Mouse (Mus musculus) ovary, postnatal 14 days (tissue): ENCODE data around the gene Mta1.

Experiments used
- DNase-seq: peaks from one replicate; pipeline ENCODE4 v3.0.0; 2022; ENCODE audit warnings: low spot score

The Mta1 gene

DNA sequence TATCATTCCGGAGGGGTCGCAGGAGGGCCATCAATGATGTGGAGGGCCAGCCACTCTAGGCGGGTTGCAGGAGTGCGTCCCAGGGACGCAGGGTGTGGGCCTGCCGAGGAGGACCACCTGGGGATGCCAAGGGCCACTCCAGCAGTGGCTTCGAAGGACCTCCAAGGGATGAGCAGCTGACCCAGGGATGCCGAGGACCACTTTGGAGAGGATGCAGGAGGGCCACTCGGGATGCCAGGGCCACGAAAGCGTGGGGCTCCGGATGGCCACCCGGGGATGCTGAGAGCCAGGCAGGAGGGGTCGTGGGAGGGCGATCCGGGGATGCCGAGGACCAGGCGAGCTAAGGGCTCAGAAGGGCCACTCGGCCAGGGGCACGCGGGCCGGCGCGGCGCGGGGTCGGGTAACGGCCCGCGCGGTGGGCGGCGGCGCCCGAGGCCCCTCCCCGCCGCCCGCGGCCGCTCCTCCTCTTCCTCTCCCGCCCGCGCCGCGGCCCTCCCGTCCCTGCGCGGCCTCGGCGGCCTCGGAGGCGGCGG lies at the start of gene Mta1:
Mta1 (plus strand) TSS at position 530 of the 533 bp plus-strand sequence.
- DNase-seq: peak; percentile 31

DNA sequence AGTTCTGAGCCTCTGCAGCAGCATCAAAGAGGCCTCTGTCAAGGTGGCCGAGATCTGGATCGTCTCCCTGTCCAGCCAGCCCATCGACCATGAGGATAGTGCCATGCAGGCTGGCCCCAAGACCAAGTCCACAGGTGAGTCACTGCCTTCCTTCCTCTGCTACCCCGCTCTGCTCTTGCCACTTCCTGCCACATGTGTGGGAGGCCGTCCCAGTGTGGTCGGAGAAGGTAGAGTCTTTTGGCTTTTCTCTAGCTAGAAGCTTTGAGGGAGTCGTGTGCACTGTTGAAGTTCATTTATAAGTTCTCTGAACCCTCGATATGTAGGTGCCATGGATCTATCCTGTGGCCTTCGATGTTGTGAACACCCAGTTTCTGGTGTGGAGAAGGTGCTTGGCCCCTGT lies 48.2 kb upstream of the Mta1 start:
- no peak for DNase-seq

GRCm38 (mm10) chr12:113050671-113051070 lies 47.4 kb upstream of the Mta1 start:
- DNase-seq: no peak

- DNase-seq: no peak
Measured at GRCm38 (mm10) chr12:113051628-113052403, 46.3 kb upstream of the Mta1 start.

DNA sequence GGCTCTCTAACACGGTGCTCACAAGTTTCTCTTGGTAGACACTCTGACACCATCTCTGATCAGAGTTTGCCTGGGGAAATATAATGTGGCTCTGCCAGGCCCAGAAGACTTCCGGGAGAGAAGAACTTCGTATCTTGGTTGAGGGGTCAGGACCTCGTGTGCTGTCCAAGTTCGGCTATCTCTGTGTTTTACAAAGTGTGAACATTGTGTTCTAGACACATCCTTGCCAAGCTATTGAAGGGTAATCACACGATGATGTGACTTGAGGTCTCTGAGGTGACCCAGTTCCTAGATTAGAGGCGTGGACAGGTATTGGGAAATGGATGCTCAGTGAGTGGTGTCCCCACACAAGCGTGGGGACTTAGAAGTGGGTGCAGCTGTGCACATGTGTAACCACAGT lies 42.0 kb upstream of the Mta1 start:
- DNase-seq: no peak

DNA sequence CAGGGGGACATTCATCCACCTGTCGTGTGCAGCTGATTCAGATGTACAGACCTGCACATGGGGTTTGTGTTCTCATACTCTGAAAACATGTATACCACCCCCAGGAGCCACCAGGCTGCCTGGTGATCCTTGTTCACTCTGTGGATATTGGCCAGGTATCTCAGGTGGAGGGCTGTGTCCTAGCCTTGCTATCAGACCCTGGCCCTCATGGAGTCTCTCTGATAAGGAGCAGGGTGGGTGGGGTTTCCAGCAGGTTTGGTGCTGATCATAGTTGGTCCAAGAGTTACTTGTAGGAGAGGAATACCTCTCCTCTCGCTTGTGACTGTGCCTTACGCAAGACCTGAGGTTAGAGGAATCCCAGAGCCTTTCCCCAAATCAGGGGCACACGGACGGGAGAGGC lies 37.9 kb upstream of the Mta1 start:
- no peak for DNase-seq

DNA sequence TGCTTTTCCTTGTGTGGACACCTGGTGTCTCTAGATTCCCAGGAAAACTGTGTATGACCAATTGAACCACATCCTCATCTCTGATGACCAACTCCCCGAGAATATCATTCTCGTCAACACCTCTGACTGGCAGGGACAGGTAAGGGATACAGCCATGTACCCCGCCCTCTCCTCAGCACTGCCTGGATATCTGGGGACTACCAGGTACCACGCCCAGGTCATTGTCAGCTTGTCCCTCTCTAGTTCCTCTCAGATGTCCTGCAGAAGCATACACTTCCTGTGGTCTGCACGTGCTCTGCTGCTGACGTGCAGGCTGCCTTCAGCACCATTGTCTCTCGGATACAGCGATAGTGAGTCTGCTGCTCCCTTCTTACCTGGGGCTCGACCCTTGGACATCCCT lies 36.5 kb upstream of the Mta1 start:
- DNase-seq: no peak

GRCm38 (mm10) chr12:113062201-113062600 lies 35.9 kb upstream of the Mta1 start:
- DNase-seq: no peak

DNA sequence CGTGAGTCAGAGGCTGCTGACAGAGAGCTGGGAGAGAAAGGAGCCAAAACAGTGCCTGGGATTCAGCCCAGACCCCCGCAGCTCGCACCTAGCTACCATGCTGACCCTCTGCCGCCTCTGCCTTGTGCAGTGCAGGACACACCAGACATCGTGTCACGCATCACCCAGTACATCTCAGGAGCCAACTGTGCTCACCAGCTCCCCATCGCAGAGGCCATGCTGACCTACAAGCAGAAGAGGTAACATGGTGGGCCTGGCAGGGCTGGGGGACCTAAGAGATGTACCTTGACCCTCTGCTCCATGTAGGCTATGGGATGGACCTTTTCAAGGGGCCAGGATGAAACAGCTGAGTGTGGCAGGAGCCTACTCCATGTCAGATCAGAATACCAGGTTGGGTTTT lies 34.4 kb upstream of the Mta1 start:
- DNase-seq: no peak

DNA sequence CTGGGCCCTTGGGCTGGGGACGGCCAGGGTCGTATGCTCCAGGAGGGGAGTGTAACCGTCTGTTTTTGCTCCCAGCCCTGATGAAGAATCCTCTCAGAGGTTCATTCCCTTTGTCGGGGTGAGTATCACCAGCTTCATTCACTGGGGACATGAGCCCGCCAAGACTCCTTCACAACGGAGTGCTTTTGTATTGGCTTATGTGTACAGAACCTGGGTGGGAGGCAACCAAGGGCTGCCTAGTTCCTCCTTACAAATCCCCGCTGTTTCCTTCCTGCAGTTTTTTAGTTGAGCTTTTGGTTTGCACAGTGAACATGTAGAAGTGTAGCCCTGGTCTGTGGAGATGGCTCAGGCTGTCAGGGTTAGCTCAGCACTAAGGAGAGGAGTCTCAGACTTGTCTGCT lies 30.1 kb upstream of the Mta1 start:
- no peak for DNase-seq

DNA sequence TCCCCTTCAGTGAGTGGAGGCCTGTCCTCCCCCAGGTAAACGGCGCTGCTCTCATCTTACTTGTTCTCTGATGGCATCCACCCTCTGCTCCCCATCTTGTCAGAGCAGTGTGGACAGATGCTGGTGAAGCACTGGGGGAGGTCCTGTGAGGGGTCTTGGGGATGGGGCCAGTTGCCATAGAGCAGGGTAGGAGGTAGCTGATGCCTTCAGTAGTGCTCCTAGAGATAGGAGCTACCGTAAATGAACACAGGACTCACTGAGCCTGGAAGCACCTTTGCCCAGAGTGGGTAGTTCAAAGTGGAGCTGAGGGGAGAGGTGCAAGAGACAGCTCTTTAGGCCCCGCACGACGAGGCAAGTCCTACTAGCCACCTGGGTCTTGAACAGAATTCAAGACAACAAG lies 28.7 kb upstream of the Mta1 start:
- DNase-seq: no peak

DNA sequence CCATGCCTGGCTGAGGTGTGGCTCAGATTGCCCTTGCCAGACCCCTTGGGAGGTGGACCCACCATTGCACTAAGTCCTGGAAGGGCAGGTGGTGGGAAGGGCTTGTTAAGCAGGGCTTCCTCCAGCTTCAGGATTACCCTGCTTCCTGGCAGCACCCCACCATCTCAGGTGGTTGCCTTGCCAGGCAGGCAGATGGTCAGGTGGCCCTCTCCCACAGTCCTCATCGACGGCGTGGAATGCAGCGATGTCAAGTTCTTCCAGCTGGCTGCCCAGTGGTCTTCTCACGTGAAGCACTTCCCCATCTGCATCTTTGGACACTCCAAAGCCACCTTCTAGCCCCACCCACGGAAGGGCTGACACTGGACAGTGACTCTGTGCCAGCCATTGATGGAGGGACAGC lies 26.8 kb upstream of the Mta1 start:
- no peak for DNase-seq

GRCm38 (mm10) chr12:113071827-113072226 lies 26.3 kb upstream of the Mta1 start:
- DNase-seq: no peak

DNA sequence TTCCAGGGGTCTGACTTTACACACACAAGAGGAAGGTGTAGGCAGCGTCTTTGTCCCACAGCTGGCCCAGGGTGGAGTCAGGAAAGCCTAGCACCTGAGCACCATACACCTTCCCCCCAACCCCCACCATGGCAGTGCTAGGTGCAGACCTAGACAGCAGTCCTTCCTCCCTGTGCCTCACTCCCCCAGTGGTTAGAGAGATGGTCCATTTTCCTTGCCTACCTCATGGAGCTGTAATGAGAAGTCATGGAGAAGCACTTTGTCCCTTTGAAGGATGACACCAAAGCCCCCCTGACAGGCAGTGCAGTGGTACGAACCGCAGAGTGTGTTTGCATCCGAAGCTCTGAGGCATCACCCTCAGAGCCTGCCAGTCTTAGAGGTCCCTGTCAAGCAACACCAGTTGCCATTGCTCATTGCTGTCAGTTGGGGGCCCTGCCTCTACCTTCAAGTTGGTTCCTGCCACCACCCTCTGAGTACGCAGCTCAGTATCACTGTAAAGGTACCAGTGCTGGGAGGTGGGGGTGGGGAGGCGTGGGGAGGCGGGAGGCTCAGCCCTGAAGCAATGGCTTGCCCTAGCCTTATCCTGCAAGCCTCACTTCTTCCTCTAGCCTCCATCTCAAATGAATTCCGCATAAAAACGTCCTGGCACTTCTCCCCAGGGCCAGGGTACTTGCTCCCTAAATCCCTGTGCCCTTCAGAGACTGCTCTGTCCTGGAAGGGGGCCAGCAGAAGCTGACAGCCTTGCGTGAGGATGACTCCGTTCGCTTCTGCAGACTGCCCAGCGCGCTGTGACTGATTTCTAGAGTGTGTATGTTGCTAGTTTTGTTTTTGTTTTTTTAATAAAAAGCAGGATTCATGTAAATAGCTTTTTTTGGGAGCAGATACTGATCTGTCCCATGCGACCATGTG lies 24.4 kb upstream of the Mta1 start:
- no peak for DNase-seq

DNA sequence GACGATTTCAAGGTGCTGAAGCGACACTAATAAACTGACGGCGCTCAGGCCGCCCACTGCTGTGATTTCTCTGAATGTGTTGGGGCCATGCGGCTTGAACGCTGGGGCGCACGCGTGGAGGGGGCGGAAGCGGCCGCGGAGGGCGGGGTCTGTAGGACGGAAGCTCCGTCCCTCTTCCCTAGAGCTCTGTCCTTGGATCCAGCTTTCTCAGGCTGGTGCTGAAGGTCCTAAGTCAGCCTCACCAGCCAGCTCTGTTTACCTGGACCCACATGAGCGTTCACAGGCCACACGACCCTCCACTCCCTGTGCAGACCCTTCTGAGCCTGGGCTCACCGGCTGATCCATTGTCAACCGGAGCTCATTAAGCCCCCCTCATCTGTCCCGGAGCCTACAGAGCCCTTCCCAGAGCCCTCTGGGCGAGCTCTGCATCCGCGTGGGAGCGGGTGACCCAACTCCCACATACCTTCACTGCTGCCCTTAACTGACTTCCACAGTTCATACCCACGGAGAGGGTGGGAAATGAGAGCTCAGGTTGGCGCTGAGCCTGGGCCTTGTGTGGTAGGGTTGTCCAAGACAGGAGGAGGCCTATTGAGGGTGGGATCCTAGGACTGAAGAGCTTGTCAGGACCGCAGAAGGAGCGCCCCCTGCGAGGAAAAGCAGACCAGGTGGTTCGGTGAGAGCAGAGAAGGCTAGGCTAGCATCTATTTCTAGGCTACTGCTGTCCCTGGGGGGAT lies 23.6 kb upstream of the Mta1 start, which contains the start of gene Tex22:
Tex22 (plus strand) TSS at position 174 of the 734 bp plus-strand sequence.
- peak; percentile 76 for DNase-seq

DNA sequence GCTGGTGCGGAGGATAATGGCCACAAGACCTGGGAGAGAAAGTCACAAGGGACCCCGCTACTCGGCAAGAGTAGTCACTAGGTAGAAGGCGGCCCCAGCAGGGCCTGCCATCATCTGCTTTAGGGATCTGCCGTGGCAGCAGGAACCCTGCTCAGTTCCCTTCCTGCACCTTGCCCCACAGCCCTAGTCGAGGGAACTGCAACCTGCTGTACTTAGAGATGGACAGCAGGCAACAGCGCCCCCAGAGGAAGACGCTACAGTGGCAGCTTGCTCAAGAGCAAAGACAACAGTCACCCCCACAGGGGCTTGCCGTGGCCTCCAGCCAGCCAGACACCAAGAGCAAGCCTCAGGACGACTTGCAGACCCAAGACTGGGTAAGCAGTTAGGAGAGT lies 23.0 kb upstream of the Mta1 start:
- peak; percentile 82 for DNase-seq

- DNase-seq: no peak
Measured at GRCm38 (mm10) chr12:113075486-113075885, 22.6 kb upstream of the Mta1 start.

DNA sequence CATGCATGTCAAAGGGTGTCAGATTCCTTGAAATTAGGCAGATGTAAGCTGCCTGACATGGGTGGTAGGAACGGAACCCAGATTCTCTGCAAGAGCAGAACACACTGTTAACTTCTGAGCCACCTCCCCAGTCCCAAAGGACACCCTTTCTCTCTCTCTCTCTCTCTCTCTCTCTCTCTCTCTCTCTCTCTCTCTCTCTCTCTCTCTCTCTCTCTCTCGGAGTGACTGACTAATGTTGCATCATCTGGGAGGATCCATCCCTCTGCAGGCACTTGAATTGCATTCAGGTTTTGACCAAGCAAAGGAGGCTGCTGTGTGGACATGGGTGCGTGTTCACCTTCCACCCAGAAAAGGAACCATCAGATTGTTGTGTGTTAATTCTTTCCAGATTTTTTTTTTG lies 10.8 kb upstream of the Mta1 start:
- no peak for DNase-seq

DNA sequence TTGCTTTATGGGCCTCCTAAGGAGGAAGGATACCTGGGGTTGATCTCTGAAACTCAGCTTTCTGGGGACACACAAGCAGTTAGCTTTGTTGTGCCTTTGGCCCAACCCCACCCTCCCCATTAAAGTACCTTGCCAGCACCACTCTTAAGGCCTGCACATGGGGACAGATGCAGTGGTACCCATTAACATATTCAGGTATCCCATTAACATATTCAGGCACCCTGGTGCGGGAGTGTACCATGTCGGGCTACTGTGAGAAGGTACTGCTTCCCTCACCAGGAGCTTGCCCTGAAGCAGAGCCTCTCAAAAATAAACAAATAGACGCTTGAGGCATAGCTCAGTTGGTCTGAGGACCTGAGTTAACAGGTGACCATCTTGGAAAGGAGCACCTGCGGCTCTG lies 10.1 kb upstream of the Mta1 start:
- DNase-seq: no peak

- DNase-seq: no peak
Measured at GRCm38 (mm10) chr12:113089107-113089506, 9.0 kb upstream of the Mta1 start.

DNA sequence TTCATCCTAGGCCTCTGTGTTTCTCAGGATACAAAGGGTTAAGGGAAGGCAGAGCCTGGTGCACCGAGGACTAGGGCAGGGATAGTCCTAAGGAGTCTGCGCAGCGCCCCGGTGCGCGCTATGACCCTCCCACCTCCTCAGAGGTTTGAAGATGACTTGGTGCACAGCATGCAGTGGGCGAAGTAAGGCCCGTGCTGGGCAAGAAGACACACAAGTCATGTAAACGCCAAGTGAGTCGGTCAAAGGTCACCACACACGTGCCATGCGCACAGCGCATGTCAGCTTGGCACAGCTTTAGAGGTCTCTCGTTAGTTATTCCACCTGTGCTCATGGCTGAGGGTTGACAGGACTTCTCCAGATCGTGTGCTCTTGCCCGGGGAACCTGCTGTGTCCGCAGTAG lies 8.0 kb upstream of the Mta1 start:
- DNase-seq: no peak

DNA sequence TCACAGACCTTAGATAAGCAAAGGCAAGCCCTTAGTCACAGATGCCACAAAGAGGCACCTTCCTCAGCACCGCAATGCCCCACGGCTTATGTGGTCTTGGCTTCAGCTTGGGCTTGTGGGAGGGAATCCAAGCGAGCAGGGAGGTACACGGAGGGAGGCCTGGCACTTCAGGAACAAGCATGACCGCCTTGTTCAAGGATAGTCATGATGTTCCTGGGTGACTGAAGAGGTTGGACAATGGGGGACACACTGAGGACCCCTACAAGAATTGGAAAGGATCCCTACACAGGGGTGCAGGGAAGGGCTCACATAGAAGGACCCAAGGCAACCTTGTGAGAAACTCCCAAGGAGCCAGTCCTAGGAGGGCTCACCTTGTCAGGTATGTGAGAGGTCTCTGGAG lies 1.0 kb upstream of the Mta1 start:
- DNase-seq: no peak
